17 mouse cellular contexts compared by ENCODE assay signal in the genomic region with DNA sequence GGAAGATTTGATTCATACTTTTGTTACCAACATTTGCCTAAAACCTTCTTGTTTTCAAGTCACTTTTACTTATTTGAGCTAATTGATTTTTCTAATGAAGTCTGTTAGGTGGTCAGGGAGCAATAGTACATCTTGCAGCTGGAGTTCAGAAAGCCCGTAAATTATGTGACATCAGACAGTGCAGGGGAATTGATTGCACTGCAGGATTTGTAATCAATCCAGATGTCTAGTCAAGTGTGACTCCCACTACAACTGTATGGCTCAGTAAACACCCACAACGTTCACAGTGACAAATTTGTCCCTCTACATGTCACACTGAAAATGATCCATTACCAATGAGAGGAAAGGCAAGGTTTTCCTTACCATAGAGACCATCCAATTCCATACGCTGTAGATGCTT.
"Had no signal": no experiment of that assay in that cellular context is flagged by ENCODE, and none has a peak within 500 bp of the region (broad histone marks: within the 10 kb centered on the region; RNA-seq: fewer than 3 reads in every experiment).

No protein-coding gene starts in this region.

- H3K9ac ChIP-seq: liver, embryonic 15.5 days; liver, postnatal 0 days; lung, embryonic 15.5 days; midbrain, embryonic 12.5 days; stomach, embryonic 15.5 days had no signal

- H3K4me1 ChIP-seq: liver, embryonic 15.5 days; lung, embryonic 15.5 days; midbrain, embryonic 10.5 days; midbrain, embryonic 12.5 days; stomach, embryonic 15.5 days had no signal

- H3K4me3 ChIP-seq: liver, embryonic 15.5 days; lung, embryonic 15.5 days; midbrain, embryonic 10.5 days; midbrain, embryonic 12.5 days; myocyte; stomach, embryonic 15.5 days had no signal

- H3K27ac ChIP-seq: liver, embryonic 15.5 days; lung, embryonic 15.5 days; midbrain, embryonic 10.5 days; midbrain, embryonic 12.5 days; stomach, embryonic 15.5 days; stomach, postnatal 0 days had no signal

- H3K36me3 ChIP-seq: liver, embryonic 15.5 days; lung, embryonic 15.5 days; midbrain, embryonic 10.5 days; midbrain, embryonic 12.5 days; stomach, embryonic 15.5 days had no signal

- ATAC-seq: liver, postnatal 0 days; lung, postnatal 0 days; midbrain, embryonic 16.5 days had no signal

- H3K27me3 ChIP-seq: liver, embryonic 15.5 days; lung, embryonic 15.5 days; midbrain, embryonic 12.5 days; stomach, embryonic 15.5 days had no signal

- H3K9me3 ChIP-seq: liver, embryonic 15.5 days; lung, embryonic 15.5 days; midbrain, embryonic 10.5 days; midbrain, embryonic 12.5 days; stomach, embryonic 15.5 days had no signal

- DNase-seq: liver, postnatal 0 days; lung, adult 2 months; lung, postnatal 4 days; midbrain, embryonic 14.5 days; right cerebral cortex, postnatal 14 days; thymus, adult 2 months; thymus, postnatal 25 days; thymus, postnatal 4 days had no signal

- H3K4me2 ChIP-seq: liver, embryonic 15.5 days; lung, embryonic 15.5 days; midbrain, embryonic 12.5 days; stomach, embryonic 15.5 days had no signal
